Mouse (Mus musculus) liver, embryonic 14.5 days (tissue): ENCODE data around the gene Zfp819. TPM values are rescaled to one million over a fixed set of nuclear protein-coding genes. Genes with fewer than 3 reads are reported as not detected.
A peak's percentile ranks its signal among the peaks of the same experiment; 100 is the strongest.

ENCODE experiments used
- ATAC-seq: fragments of 200-750 bp; cut with Nextera tagmentation; 2 replicates; pipeline ENCODE4 v1.8.0; 2017; ENCODE audit warnings: moderate number of reproducible peaks, mild to moderate bottlenecking, moderate library complexity; ENCODE audit not compliant: insufficient read depth
- DNase-seq, 3 experiments: peaks; one replicate each; pipeline ENCODE4 v3.0.0-alpha.2; 2012 to 2013; ENCODE audit warnings: low read depth in 3 of 3, low spot score in 3 of 3
- H3K27ac ChIP-seq: fragments of 300-500 bp; sonication (generic); 2 replicates; pipeline ENCODE4 v1.5.1; 2014; ENCODE audit warnings: moderate library complexity, mild to moderate bottlenecking, control low read depth, inconsistent platforms
- H3K27me3 ChIP-seq: fragments of 300-500 bp; sonication (generic); 2 replicates; pipeline ENCODE4 v1.6.1; 2014; ENCODE audit warnings: mild to moderate bottlenecking, low read length, moderate library complexity; ENCODE audit not compliant: control insufficient read depth, insufficient read depth
- H3K36me3 ChIP-seq: fragments of 300-500 bp; sonication (generic); replicated peaks from 2 replicates; pipeline ENCODE4 v1.6.1; 2014; ENCODE audit warnings: low read depth; ENCODE audit not compliant: control insufficient read depth, insufficient read depth
- H3K4me1 ChIP-seq, 2 experiments: fragments of 200-500 bp in 1 of 2; fragments of 300-500 bp in 1 of 2; sonication (generic) in 1 of 2; replicated peaks; 2 replicates each; pipeline ENCODE4 v1.6.1; 2012 to 2014; ENCODE audit warnings: antibody characterized with exemption in 1 of 2, inconsistent platforms in 1 of 2, low read length in 1 of 2; ENCODE audit not compliant: control insufficient read depth in 2 of 2, insufficient read depth in 2 of 2
- H3K4me2 ChIP-seq: fragments of 300-500 bp; sonication (generic); 2 replicates; pipeline ENCODE4 v1.6.1; 2014; ENCODE audit warnings: low read depth, mild to moderate bottlenecking, control low read depth, moderate library complexity
- H3K4me3 ChIP-seq, 2 experiments: fragments of 200-500 bp in 1 of 2; fragments of 300-500 bp in 1 of 2; sonication (generic) in 1 of 2; 2 replicates each; pipeline ENCODE4 v1.5.1; 2012 to 2014; ENCODE audit warnings: low read depth in 2 of 2, low read length in 2 of 2, mild to moderate bottlenecking in 2 of 2, control low read depth in 1 of 2, inconsistent platforms in 1 of 2, moderate library complexity in 1 of 2; ENCODE audit not compliant: insufficient read depth in 1 of 2
- H3K9ac ChIP-seq: fragments of 300-500 bp; sonication (generic); replicated peaks from 2 replicates; pipeline ENCODE4 v1.6.1; 2014; ENCODE audit warnings: mild to moderate bottlenecking, control low read depth, moderate library complexity
- H3K9me3 ChIP-seq: fragments of 300-500 bp; sonication (generic); 2 replicates; pipeline ENCODE4 v1.6.1; 2016; ENCODE audit warnings: low read length, mixed read lengths; ENCODE audit not compliant: control insufficient read depth
- CTCF ChIP-seq: IDR thresholded peaks from 2 replicates; pipeline ENCODE4 v1.5.1; 2016; ENCODE audit warnings: antibody characterized with exemption, low read depth, control low read depth
- EP300 ChIP-seq: IDR thresholded peaks from 2 replicates; pipeline ENCODE4 v1.6.1; 2016; ENCODE audit warnings: antibody characterized with exemption, low read depth
- WGBS: fragments of 180-500 bp; shearing (Covaris S2); extraction: QIAGEN DNeasy Blood & Tissue Kit; methylation state at CpG from one replicate; pipeline ENCODE4 v1.1.7; 2014; ENCODE audit not compliant: insufficient replicate concordance; 5-methylcytosine and 5-hydroxymethylcytosine counted together
- polyA plus RNA-seq, 2 experiments: library from polyadenylated mRNA; depleted of rRNA in 1 of 2; stranded (reverse) in 1 of 2; unstranded in 1 of 2; fragments of >200 nt; fragmentation: Nextera tagmentation in 1 of 2; extraction: Ambion mirVana in 1 of 2; gene quantifications; 2 replicates each; pipeline versions ENCODE4 v1.2.1 to v1.2.3; 2012 to 2014

The Zfp819 gene
- polyA plus RNA-seq, 2 experiments: 0.07 TPM; not detected in 1

DNA sequence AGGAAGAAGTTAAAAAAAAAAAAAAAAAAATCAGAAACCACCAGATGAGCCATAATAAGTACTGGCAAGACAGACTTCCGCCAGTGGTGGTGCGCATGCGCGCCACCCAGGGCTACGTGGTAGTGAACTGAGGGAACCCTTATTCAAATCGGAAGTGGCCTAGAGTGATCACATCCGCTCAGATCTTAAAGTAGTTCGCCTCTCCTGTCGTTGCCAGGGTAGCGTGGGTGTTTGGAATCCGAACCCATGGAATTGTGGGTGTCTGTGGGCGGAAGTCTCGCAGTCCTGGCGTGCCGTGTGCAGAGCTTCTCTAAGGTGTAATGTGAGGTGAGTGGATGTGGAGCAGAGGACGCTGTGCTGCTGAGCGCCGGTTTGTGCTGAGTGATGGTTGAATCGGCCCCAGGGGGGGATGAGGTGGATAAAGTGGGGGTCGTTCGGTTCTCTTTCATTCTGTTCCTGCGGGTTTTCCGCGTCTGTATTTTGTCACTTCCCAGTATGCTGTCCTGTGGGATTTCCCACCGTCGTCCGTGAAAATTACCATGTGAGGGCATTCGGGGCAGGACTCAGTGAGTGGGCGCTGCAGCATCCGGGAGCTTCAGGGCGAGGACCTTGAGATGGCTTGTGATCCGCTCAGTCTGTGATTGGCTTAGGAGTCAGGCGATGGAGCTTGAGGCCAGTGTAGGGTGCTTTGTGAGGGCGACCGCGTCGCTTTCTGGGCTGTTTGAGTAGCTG, 27.4 kb upstream of the Zfp819 start, which contains the start of gene Zfp719:
Gene Zfp719, plus strand, starts transcription at position 171 of the 732 bp plus-strand sequence.
- TF ChIP-seq CTCF: no peak
- TF ChIP-seq EP300: no peak

DNA sequence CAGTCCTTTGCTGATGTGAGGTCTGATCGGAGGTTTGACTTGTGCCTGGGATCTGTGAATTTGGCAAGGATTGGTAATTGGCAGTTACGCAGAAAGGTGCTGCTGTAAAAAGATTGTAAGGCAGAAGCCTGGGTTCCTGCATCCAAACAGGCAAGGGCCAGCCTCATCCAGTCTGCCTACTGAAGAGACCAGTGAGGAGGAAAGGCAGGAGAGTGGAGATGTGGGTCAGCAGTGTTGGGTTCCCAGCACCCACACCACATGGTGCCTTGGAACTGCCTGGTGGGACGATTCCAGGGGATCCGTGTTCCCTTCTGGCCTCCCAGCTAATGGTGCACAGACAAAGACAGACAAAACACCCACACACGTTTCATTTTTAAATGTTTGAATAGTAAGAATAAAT, 26.4 kb upstream of the Zfp819 start:
- peak overlapping the region; percentile 87 for H3K4me2 ChIP-seq
- no peaks in the 10 kb centered on the region for H3K27me3 ChIP-seq
- peaks cover 0 to 7% of the 10 kb centered on the region in 2 experiments; a peak in 2 of 4 replicates for H3K4me1 ChIP-seq
- H3K9ac ChIP-seq: no peak overlapping the region; the same call in 1 of the 2 replicates
- no peaks in the 10 kb centered on the region for H3K36me3 ChIP-seq
- no peak overlapping the region for H3K27ac ChIP-seq
- DNase-seq: no peak
- no peaks in the 10 kb centered on the region for H3K9me3 ChIP-seq
- peak overlapping the region; percentile 19 to 72; a peak in 3 of 4 replicates for H3K4me3 ChIP-seq
- no peak for TF ChIP-seq EP300
- TF ChIP-seq CTCF: no peak
- WGBS: 69% methylated on average over 5 of the region's 5 CpGs
- ATAC-seq: no peak

More for the DNA sequence above, 27.4 kb upstream of the Zfp819 start, which contains the start of gene Zfp719:
- ATAC-seq (peak; percentile 96), DNase-seq (peak; percentile 79 to 85 (median 83))
- under 1% methylated on average over 37 of the region's 37 CpGs for WGBS
- Histone ChIP-seq H3K9me3 (no peaks in the 10 kb centered on the region), H3K4me2 (peak within 1 kb of the TSS; percentile 87), H3K9ac (peak within 1 kb of the TSS; percentile 74), H3K36me3 (no peaks in the 10 kb centered on the region), H3K4me3 (peak within 1 kb of the TSS; percentile 72 to 78), H3K4me1 (peaks cover 0 to 7% of the 10 kb centered on the region in 2 experiments; a peak in 2 of 4 replicates), H3K27me3 (no peaks in the 10 kb centered on the region), H3K27ac (no peak within 1 kb of the TSS)

DNA sequence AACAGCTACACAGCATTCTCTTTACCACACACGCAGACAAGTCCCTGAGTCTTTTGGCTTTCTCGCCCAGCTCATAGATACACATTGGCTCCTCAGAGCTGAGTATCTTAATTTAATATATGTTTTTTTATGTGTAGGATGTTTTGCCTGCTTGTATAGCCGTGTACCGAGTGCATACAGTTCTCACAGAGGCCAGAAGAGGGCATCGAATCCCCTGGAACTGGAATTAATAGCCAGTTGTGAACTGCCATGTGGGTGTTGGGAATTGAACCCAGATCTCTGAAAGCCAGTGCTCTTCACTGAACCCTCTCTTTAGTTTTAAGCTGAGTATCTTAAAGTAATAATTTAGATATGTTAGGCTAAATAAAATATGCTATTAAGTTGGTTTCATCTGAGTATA, 22.2 kb upstream of the Zfp819 start:
- WGBS: 71% methylated on average over 5 of the region's 5 CpGs
- ATAC-seq: no peak
- no peaks in the 10 kb centered on the region for H3K27me3 ChIP-seq
- H3K27ac ChIP-seq: no peak overlapping the region
- no peak overlapping the region for H3K4me3 ChIP-seq
- H3K4me1 ChIP-seq: peaks cover 0 to 7% of the 10 kb centered on the region in 2 experiments; a peak in 2 of 4 replicates
- H3K36me3 ChIP-seq: peaks cover 7% of the 10 kb centered on the region
- H3K9ac ChIP-seq: no peak overlapping the region
- no peak overlapping the region for H3K4me2 ChIP-seq
- DNase-seq: no peak
- H3K9me3 ChIP-seq: no peaks in the 10 kb centered on the region
- peak; percentile 26 for TF ChIP-seq CTCF
- TF ChIP-seq EP300: no peak

DNA sequence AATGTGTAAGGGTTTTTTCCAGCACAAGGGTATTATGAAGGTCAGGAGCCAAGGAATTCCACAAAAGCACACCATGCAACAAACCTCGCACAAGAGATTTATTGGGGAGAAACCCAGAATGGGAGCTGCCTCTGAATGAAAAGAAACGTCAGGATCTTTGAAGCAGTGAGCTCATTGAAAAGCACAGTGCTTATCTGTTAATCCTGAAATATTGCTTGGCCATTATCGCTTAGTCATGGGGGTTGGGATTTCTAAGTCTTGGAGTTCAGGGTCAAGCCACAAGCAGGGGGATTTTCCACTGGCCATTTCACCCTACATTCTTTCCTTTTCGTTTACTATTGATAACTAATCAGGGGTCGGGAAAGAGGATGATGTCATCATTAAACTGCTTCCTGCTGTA, 5.1 kb upstream of the Zfp819 start:
- H3K9me3 ChIP-seq: no peaks in the 10 kb centered on the region
- H3K4me3 ChIP-seq: no peak overlapping the region
- H3K4me2 ChIP-seq: no peak overlapping the region
- no peaks in the 10 kb centered on the region for H3K27me3 ChIP-seq
- no peaks in the 10 kb centered on the region for H3K36me3 ChIP-seq
- TF ChIP-seq EP300 (no peak), CTCF (no peak)
- H3K4me1 ChIP-seq: no peaks in the 10 kb centered on the region
- WGBS: 29% methylated on average over 5 of the region's 5 CpGs
- no peak for ATAC-seq
- no peak overlapping the region for H3K27ac ChIP-seq
- no peak for DNase-seq
- H3K9ac ChIP-seq: no peak overlapping the region

DNA sequence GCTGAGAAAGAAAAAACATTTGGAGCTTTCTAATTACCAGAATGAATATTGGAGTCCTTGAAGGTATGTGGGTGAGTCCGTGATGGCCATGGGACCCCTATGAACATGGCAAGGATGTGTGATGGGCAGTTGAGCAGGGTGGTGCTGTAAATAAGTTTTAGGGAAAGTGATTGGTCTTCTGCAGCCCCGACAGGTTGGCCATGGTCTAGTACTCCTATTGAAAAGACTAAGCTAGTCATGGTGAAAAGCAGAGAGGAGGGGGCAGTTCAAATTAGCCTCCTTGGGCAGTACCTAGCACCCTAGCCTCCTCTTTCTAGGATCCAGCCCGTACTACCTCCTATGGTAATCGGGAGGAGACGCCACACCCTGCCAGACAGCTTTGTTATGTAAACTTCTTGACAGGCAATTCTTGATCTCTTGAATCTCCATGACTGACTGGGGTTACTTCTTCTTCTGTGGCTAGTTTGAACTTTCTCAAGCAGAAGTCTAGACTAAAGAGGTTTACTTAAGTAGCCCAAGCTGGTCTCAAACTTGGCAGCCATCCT, 846 bp downstream of the Zfp819 start:
- Histone ChIP-seq H3K9me3 (no peaks in the 10 kb centered on the region), H3K27ac (no peak overlapping the region), H3K9ac (no peak overlapping the region), H3K36me3 (no peaks in the 10 kb centered on the region), H3K4me3 (no peak overlapping the region), H3K4me2 (no peak overlapping the region), H3K27me3 (no peaks in the 10 kb centered on the region), H3K4me1 (no peaks in the 10 kb centered on the region)
- no peak for TF ChIP-seq CTCF
- TF ChIP-seq EP300: no peak
- 29% methylated on average over 5 of the region's 5 CpGs for WGBS
- DNase-seq (peak in 1 of 3 experiments; percentile 4), ATAC-seq (no peak)
